Mouse (Mus musculus): ENCODE data around the gene Rpl12. TPM values are rescaled to one million over a fixed set of nuclear protein-coding genes. Genes with fewer than 3 reads are reported as not detected.

Rpl12 gene
- total RNA-seq, 2 experiments from 2014 or later = 174 to 187 TPM

DNA sequence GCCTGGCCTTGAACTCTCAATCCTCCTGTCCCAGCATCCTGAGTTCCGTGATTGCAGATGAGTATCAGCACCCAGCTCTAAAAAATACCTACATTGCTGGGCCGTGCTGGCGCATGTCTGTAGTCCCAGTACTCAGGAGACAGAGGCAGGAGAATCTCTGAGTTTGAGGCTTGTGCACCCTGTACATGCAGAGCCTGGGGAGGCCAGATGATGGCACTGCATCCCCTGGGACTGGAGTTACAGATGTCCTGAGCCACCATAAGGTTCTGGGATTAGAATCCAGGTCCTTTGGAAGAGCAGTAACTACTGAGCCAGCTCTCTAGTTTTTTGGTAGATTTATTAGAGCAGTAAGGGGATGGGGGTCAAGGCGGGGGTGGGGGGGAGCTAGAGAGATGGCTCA, 20.9 kb upstream of the Rpl12 start:
- no peak for DNase-seq

DNA sequence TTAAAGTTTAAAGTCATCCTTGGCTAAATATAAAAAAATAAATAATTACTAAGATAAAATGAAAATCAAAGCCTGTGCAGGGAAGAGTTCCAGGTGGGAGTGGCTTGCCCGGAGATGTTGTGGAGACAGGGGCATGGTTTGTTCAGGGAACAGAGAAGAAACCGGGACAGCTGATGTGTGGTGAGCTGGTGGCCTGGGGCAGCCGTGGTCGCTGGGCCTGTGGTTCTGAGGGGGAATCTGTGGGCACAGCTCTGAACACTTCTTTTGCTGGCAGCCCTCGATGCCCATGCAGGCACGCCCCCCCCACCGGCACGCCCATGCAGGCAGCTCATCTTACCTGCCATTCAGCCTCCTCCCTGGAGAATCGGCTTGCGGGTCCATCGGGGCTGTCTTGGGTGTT, 13.9 kb upstream of the Rpl12 start:
- DNase-seq = no peak

DNA sequence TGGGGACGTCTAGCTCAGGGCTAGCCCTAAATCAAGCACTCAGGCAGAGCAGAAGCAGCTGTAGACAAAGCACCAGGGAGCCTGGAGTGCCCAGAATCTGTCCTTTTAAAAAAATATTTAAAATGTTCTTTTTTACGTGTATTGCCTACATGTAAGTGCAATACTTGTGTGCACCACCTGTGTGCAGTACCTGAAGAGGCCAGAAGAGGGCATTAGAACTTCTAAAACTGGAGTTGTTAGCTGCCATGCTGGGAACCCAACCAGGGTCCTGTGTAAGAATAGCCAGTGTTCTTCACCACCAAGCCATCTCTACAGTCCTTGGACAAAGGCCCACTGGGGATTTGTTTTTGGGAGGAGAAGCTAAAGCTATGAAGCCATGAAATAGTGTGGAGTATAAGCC, 6.8 kb upstream of the Rpl12 start:
- no peak for DNase-seq

DNA sequence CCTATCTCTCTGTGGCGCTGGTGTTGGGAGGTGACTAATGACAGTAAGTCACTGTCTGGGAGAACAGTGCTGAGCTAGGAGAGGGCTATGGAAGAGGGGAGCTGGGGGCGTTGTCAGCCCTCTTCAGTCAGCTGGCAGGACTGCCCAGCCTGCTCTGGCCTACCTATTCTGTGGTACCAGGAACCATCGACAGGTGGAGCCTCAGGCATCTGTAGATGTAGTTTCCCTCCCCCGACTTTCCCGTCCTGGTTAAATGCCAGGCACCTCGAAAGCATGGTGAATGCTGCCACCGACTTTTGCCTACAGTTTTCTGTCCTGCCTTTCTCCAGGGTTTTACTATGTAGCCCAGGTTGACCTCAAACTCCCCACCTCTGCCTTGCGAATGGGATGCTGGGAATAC, 4.0 kb upstream of the Rpl12 start:
- DNase-seq = no peak

DNA sequence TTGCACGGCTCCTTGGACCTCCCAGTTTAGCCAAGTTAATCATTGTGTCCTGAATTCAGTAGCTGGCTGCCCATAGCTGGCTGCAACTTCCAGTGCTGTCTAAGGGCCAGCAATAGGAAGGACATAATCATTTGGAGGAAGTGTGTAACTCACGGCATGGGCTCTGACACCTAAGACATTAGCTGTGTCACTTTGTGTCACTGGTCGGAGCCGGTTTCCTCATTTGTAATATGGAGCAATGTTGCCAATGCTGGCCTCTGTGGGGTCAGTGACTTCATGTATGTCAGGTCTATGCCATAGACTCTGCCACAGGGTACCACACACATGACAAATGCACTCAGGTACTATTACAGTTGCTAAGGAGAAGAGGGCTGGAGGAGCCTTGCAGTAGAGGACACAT, 1.1 kb upstream of the Rpl12 start:
- DNase-seq = no peak

DNA sequence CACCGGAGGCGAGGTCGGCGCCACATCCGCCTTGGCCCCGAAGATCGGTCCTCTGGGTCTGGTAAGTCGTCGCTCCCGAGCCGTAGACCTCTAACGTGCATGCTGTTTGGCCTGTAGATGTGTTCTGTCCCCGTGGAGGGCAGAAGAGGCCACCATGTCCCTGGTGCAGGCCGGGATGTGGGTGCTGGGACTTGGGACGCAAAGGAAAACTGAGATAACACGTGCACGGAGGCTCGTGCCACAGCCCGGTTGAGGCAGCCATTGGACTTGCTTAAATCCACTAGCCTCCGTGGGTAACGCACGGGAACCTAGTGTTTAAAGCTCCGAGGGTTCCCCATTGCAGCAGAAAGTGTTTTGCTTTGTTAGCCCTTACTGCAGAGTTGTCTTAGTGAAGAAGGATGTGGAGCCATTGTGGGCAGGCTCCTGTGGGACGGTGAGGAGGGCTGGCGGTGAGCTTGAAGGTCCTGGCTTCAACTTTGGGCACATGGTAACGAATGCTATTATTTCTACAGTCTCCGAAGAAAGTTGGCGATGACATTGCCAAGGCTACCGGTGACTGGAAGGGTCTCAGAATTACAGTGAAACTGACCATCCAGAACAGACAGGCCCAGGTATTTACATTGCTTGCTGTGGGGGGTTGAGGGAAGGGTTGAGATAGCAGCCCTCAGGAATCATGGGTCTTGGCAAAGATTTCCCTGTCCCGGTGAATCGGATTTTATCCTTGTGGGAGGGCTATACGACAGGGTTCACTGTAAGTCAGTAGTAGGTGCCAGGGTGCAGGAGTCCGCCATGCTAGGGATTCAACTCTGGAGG, 909 bp downstream of the Rpl12 start:
- peak; percentile 53 for DNase-seq

DNA sequence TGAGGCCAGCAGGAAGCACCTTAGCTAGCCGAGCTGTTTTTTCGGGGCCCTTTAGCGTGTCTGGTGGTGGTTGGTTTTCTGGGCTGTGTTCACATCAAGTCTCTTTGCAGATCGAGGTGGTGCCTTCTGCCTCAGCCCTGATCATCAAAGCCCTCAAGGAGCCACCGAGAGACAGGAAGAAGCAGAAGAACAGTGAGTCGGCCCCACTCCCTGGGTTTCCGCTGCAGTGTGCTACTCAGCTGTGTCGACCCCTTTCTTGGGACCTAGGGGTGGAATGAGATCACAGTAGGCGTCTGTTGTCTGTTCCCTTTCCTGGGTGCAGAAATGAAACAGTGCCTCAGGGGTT, 1.5 kb downstream of the Rpl12 start:
- DNase-seq = no peak

DNA sequence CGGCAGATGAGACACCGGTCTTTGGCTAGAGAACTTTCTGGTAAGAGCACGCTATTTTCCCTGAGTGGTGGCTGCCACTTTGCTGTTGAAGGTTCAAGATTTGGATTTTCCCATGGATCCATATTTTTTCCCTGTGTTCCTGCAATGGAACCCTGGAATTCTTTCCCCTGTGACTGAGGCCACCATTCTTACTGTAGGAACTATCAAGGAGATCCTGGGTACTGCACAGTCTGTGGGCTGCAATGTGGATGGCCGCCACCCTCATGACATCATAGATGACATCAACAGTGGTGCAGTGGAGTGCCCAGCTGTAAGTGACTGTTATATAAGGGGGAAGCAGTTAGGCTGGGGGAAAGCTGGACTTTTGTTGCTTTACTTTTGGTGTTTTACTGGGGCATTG, 2.2 kb downstream of the Rpl12 start:
- DNase-seq = no peak

DNA sequence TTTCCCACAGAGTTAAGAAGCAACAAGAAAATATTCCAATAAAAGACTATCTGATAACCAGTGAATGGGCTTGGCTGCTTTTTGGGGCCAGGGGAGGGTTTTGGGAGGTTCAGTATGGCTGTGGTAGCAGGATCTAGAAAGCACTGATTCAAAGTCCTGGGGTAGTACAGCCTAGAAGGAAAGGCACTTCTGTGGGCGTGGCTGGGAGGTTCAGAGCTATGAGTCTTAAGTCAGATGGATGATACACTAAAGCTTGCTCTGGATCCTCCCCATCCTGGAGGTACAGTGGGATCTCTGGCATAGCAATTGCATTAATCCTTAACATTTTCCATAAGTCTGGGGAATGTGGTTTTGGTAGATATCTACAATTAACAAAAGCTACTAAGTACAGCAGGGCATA, 2.6 kb downstream of the Rpl12 start:
- no peak for DNase-seq

DNA sequence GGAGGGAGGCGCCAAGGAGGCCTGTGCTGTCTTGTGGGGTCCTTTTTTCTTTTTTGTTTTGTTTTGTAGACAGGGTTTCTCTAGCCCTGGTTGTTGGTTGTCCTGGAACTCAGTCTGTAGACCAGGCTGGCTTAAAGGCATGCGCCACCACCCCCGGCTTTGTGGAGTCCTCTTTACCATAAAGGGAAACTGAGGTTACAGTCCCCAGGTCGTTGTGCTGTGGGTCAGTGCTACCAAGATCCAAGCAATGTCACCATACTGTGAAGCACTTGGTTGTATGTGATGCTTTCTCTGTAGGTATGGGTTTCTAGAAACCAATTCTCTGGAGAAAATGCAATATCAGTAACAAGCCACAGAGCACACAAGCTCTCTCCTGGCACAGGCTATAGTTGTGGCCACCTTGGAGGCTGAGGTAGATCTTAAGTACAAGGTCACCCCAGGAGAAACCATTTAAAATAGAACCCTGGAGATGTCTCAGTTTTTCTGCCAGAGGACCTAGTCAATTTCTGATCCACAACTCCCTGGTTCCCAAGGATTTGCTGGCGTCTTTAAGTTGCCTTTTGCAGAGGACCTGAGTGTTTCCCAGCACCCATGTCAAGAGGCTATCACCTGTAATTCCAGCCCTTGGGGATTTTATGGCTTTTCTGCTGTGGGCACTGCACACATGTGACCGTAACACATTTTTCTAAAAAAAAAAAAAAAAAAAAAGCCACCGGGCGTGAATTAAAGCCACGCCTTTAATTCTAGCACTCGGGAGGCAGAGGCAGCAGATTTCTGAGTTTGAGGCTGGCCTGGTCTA, 3.5 kb downstream of the Rpl12 start:
- DNase-seq = no peak

DNA sequence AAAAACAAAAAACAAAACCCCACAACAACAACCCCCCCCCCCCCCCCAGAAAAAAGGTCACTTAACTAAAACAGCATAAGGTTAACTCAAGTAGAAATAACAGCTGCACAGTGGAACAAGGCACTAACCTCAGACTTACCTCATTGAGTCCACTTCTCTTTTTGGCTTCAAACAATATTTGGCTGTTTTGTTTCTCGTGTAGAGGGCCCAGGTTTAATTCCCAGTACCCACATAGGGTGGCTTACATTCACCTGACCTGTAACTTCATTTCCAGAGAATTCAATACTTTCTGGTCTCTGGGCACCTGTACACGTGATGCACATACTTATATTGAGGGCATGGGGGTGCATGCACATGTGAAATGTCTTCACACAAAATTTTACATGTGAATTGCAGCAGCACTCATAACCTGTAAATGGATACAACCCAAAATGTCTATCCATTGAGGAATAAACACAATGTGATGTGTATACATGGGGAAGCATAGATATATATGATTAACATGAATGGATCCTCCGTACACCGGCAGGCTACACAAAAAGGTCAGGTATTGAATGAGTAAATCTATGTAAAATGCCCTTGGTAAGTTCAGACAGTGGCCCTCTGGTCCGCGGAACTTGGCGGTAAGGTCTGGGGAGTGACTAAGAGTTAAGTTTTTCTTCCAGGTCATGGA, 4.3 kb downstream of the Rpl12 start:
- no peak for DNase-seq

DNA sequence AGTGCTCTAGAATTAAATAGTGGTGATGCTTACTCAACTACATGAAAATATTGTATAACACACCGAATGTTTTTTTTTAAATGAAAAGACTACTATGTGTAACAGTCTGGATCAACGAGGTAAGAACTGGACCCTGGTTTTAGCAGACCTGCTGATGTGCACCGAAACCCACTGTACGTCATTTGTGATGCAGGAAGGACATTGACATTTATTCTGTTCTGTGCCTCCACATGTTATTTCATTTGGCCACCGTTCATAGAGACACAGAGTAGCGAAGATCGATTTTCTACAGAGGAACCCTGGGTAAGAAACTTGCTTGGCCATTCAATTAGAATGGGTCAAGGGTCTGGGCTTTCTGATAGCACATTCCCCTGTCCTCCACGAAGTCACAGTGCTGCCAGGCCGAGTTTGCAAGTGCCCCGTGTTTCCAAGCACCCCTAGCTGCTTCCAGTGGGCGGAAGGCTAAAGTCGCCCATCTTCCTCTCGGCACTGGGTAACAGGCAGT, 4.9 kb downstream of the Rpl12 start:
- no peak for DNase-seq

DNA sequence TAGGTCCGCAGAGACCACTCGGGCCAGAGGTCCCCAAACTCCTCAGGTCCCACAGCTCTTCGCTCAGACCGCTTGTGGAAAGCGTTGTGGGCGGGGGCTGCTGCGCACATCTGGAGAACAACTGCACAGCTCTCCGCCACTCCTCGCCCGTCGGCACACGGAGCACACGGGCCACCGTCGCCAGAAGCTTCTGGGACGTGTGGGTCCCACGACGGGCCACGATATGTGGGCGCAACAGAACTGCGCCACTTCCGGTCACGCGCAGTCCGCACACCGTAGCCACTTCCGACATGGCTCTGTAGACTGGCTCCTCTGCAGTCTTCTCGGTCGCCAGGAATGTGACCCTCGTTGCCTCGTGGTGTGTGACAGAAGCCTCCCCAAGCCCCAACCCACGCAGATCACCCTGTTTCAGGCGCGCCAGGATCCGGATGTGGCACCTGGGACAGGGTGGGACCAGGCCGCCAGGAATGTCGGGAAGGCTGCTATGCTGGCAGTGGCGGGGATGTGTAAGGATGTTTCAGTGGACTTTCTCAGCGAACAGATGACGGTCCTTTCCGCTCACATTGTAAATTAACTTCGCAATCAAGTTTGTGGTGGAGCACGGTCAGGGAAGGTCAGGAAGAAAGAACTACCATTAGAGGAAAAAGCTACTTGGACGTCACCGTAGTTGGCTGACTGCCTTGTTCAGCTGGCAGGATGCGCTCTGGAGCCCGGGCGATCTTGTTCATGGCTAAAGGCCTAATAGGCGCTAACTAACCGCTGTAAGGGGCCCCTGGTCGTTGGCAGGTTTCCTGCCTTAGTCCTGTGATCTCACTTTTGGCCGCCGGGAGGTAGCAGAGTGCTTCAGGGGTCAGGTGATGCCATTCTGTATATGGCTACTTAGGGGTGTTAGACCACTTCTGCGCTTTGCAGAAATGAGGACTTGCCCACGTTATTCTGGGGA, 5.6 kb downstream of the Rpl12 start:
- DNase-seq = peak; percentile 90

DNA sequence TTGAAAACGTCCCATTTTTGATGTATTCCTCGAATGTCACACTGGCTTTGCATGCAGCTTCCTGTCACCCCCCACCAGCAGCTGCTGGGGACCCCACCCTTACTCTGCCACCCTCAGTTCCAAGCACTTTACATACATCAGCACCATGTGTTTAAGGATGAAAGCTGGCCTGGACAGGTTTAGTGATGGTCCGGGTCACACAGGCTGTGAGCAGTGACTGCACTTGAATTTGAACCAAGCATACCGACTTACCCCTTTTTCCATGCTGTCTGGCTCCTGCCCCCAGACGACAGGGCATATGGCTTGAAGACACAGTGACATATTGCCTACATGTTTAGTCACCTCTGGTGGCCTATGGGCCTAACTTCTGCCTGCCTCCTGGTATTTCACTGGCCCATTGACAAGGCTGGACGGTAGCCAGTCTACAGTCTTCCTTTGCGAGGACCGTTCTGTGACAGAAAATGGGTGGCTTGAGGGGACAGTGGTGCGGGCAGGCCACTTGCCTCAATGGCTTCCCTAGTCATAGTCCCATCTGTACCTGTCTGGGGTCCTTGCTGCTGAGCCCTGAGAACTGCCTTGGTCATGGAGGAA, 6.8 kb downstream of the Rpl12 start:
- peak; percentile 22 for DNase-seq

DNA sequence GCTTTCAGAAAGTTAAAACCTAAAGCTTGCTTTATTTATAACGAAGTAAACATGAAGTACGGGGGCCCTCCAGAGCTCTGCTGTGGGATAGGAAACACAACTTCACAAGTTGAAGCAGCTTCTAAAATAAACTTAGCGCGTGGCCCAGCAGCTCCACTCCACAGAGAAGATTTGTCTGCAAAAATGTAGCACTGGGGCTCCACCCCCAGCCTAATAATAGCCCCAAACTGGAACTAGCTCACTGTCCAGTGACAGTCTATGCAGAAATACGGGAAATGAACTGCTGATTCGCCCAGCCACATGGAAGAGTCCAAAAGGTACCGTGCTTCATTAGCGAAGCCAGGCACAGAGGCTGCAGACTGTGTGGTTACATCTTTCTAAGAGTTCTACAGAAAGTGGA, 8.0 kb downstream of the Rpl12 start:
- no peak for DNase-seq

DNA sequence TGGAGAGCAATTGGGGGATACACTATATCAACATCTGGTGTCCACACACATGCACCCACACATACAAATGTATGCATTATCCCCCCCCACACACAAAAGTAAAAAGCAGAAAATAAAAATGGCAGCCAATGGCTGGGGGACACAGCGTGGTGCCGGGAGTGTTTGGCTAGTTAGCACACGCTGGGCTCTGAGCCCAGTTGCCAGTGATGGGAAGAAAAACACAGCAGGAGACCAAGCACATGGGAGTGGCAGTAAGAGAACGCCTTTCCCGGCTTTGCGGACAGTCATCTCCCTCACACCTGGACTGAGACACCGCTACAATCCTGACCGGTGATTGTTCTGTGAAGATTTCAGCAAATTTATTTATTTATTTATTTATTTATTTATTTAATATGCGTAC, 9.9 kb downstream of the Rpl12 start:
- DNase-seq = no peak

DNA sequence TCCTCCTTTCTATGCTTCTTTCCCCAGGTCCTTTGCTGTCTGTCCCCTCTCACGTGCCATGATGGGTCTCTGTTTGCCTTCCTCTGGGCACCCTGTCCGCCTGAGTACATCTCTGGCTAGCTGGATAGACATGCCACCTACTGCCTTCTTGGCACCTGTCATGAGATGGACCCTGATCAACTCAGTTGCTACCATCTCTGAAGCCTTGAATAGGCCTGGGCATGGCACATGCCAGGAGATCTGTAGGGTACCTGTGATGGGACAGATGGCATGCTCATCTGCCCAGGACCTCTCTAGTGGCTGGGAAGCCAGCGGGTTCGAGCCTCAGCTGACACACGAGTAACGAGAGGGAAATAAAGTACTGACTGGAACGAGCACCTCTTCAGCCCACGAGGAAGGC, 12.9 kb downstream of the Rpl12 start:
- DNase-seq = no peak

DNA sequence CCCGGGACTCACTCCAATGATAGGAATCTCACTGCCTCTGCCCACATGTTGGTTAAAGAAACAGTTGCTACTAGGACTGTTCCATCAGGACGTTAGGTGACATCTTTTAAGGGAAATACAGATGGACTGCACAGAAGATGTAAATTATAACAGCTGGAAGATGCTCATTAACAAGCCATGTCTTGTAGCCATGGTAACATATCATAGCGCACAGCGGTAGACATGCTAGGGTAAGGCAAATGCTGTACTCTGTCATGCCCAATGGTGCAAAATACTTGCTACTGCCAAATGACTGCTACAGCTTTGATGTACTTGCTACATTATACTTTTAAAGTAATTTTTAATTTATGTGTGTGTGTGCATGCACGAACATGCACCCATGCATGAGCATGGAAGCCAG, 15.8 kb downstream of the Rpl12 start:
- DNase-seq = no peak

DNA sequence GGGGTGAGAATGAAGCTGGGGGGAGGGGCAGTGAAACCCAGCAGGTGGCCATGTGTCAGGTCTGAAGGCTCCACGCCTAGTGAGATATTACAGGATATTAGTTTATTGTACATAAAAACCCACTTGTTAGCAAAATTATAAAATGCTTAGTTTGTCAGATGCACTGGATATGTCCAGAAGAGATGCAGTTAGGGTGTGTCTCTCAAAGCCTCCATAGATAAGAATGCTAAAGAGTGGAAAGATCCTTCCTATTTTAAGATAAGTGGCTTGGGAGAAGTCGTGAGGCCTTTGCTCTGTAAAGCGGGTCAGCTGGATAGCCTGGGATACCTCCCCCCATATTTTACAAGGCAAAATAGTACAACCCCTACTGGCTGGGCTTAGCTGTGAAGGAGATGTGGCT, 17.3 kb downstream of the Rpl12 start:
- no peak for DNase-seq

DNA sequence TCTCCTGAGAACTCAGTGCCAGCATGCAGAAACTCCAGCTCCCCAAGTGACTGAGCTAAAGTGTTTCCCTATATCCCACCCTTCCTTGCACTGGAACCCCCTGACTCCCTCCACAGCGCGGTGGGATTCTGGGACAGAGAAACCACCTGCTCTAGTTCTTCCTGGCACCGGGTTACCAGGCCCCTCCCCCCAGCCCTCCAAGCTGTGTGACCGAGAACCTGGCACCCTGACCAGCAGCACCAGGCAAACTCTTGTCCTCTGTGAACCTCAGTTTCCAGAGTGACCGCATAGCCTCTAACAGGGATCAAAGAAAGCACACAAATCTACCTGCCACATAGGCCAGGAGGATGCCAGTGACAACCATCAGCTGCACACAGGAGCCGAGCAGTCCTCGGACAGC, 18.3 kb downstream of the Rpl12 start:
- no peak for DNase-seq

DNA sequence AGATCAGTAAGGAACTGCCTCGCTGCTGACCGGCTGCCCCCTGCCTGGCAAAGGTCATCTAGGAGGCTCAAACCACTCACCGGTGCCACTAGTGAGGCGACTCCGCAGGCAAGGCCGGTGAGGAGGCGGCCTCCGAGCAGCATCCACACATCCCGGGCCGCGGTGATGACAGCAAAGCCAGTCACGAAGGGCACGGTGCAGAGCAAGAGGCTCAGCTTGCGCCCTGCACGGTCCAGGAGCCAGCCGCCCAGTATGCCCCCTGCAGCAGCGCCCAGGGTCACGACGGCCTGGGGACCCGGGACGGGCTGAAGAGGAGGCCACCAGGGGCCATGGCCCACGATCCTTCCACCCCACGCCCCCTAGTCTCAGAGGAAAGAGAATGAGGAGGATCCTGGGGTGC, 19.9 kb downstream of the Rpl12 start:
- peak; percentile 59 for DNase-seq
